Mouse (Mus musculus): ENCODE measurements around the gene Gpr162.

- TF ChIP-seq CTCF (IDR thresholded peaks at IDR 0.05; ENCODE audit: low read depth, low read length) (no peak), POLR2A (IDR thresholded peaks at IDR 0.05; ENCODE audit: borderline replicate concordance, low read depth, low read length) (no peak)
Observed at GRCm38 (mm10) chr6:124874348-124874747, 10.6 kb upstream of the Gpr162 start.
